Mouse (Mus musculus): ENCODE results near the gene Fancd2os. TPM values are rescaled to one million over a fixed set of nuclear protein-coding genes. Genes with fewer than 3 reads are reported as not detected.

Gene Fancd2os
- polyA plus RNA-seq, 1 experiment = 29.9 TPM

DNA sequence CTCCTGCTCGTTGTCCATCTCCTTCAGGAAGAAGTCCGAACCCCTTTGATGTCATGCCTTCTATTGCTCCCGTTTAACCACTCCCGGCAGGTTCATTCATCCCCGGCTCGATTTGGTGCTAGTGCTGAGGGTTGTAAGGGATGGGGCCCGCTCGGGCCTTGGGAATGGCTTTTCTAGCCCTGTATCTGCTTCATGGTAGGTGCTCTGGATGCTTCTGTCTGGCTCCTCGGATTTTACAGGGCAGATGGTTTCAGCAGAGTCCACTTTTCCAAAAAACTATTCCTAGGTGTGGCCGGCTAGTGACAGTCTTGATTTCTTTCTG is 4.7 kb upstream of the Fancd2os start:
- H3K27ac ChIP-seq (ENCODE audit: control insufficient read depth, insufficient read depth, low read depth, low read length) = peak overlapping the region; percentile 88

DNA sequence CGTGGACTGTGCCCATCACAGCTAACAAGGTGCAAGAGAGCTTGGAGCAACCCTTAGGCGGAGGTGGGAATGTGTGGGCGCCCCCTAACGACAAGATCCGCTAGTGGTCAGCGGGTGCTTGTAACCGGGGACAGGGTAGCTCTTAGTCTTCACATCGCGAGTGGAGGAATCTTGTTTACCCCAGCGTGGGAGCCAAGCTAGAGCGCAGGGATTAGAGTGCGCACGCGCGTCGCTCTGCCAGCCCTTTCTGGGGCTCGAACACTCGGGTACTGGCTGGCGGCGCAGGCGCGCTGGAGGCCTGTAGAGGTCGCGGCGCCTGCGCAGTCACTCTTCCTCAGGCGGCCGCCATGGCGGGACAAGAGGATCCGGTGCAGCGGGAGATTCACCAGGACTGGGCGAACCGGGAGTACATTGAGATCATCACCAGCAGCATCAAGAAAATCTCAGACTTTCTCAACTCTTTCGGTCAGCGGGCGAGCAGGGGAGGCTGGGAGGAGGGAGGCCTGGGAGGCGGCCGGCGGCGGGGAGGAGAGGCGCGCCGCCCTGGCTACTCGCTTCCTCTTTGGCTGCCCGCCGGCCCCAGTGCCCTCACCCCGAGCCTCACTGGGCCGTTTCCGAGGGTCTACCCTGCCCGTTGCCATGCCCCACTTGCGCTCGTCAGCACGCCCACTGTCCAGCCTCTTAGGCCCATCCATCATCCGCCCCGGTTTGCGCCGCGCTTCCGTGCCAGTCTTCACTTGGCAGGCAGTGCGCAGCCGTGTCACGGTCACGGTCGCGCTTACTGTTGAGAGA is 4.1 kb upstream of the Fancd2os start, which contains the start of gene Brk1:
Gene Brk1 (plus strand): TSS at position 341 of the 792 bp plus-strand sequence.
- Histone ChIP-seq H3K27me3 (ENCODE audit: control insufficient read depth, insufficient read depth, low read length) (no peaks in the 10 kb centered on the region), H3K27ac (ENCODE audit: control insufficient read depth, insufficient read depth, low read depth, low read length) (peak within 1 kb of the TSS; percentile 88), H3K4me1 (ENCODE audit: control insufficient read depth, insufficient read depth, low read length) (peaks cover 7% of the 10 kb centered on the region), H3K4me3 (ENCODE audit: control insufficient read depth, low read depth, low read length) (peak within 1 kb of the TSS; percentile 98), H3K36me3 (ENCODE audit: control insufficient read depth, insufficient read depth, low read length) (peaks cover 3% of the 10 kb centered on the region)
- TF ChIP-seq POLR2A (IDR thresholded peaks at IDR 0.05; ENCODE audit: control insufficient read depth, low read depth, low read length) (peak; percentile 71), CTCF (IDR thresholded peaks at IDR 0.05; ENCODE audit: control insufficient read depth, insufficient read depth, insufficient replicate concordance, low read depth, low read length) (peak; percentile 61)

More for the DNA sequence above, 4.7 kb upstream of the Fancd2os start:
- H3K4me1 ChIP-seq (ENCODE audit: control insufficient read depth, insufficient read depth, low read length) = peaks cover 5% of the 10 kb centered on the region
- TF ChIP-seq CTCF (IDR thresholded peaks at IDR 0.05; ENCODE audit: control insufficient read depth, insufficient read depth, insufficient replicate concordance, low read depth, low read length) (no peak), POLR2A (IDR thresholded peaks at IDR 0.05; ENCODE audit: control insufficient read depth, low read depth, low read length) (no peak)
- peaks cover 1% of the 10 kb centered on the region; the same call in 1 of the 2 replicates for H3K36me3 ChIP-seq (ENCODE audit: control insufficient read depth, insufficient read depth, low read length)
- no peaks in the 10 kb centered on the region for H3K27me3 ChIP-seq (ENCODE audit: control insufficient read depth, insufficient read depth, low read length)
- H3K4me3 ChIP-seq (ENCODE audit: control insufficient read depth, low read depth, low read length) = peak overlapping the region; percentile 98

DNA sequence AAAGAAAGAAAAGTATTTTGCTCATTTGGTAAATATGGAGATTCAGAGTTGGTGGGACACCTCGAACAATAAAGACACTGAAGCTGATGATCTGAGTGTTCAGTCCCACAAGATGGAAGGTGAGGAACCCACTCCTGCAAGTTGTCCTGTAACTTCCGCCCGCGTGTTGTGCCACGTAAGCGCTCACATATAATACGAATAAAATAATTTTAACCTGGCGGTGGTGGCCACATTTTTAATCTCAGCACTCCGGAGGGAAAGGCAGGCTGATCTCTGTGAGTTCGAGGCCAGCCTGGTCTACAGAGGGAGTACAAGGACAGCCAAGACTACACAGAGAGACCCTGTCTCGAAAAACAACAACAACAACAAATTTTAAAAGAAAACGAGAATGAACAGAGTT is 3.5 kb upstream of the Fancd2os start:
- peak overlapping the region; percentile 98 for H3K4me3 ChIP-seq (ENCODE audit: control insufficient read depth, low read depth, low read length)
- H3K27me3 ChIP-seq (ENCODE audit: control insufficient read depth, insufficient read depth, low read length) = no peaks in the 10 kb centered on the region
- TF ChIP-seq CTCF (IDR thresholded peaks at IDR 0.05; ENCODE audit: control insufficient read depth, insufficient read depth, insufficient replicate concordance, low read depth, low read length) (no peak), POLR2A (IDR thresholded peaks at IDR 0.05; ENCODE audit: control insufficient read depth, low read depth, low read length) (no peak)
- peak overlapping the region; percentile 54 for H3K27ac ChIP-seq (ENCODE audit: control insufficient read depth, insufficient read depth, low read depth, low read length)
- H3K36me3 ChIP-seq (ENCODE audit: control insufficient read depth, insufficient read depth, low read length) = peaks cover 4% of the 10 kb centered on the region
- H3K4me1 ChIP-seq (ENCODE audit: control insufficient read depth, insufficient read depth, low read length) = peaks cover 7% of the 10 kb centered on the region

DNA sequence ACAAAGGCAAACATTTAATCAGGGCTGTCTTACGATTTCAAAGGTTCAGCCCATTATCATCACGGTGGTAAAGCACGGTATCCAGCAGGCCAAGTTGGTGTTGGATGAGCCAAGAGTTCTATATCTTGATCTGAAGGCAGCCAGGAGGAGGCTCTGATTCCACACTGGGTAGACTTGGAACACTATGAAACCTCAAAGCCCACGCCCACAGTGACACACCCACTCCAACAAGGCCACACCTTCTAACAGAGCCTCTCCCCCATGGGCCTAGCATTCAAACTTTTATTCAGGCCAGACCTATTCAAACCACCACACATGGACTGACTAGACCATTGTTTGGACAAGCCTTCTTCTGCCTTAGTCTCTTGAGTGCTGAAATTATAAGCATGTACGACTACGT is 2.3 kb upstream of the Fancd2os start:
- TF ChIP-seq CTCF (IDR thresholded peaks at IDR 0.05; ENCODE audit: control insufficient read depth, insufficient read depth, insufficient replicate concordance, low read depth, low read length) = no peak
- no peak for TF ChIP-seq POLR2A (IDR thresholded peaks at IDR 0.05; ENCODE audit: control insufficient read depth, low read depth, low read length)
- Histone ChIP-seq H3K36me3 (ENCODE audit: control insufficient read depth, insufficient read depth, low read length) (peaks cover 7% of the 10 kb centered on the region), H3K4me1 (ENCODE audit: control insufficient read depth, insufficient read depth, low read length) (peaks cover 5% of the 10 kb centered on the region), H3K27me3 (ENCODE audit: control insufficient read depth, insufficient read depth, low read length) (no peaks in the 10 kb centered on the region), H3K27ac (ENCODE audit: control insufficient read depth, insufficient read depth, low read depth, low read length) (peak overlapping the region; percentile 42), H3K4me3 (ENCODE audit: control insufficient read depth, low read depth, low read length) (peak overlapping the region; percentile 83)

DNA sequence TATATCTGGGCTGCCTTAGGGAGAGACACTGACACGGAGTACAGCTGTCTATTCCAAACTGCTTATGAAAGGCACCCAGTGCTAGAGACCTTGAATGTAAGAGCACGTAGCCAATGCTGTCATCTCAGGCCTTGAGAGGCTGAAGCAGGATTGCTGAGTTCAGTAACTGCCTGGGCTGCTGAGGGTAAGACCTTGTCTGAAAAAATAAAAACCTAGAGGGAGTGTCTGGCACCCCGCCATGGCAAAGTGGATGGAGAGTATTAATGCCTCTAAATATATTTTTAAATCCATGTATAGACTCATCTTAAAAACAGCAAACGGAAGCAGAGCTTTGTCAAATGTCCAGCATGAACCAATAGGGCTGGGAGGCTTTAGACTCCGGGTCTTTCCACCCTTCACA is 682 bp downstream of the Fancd2os start:
- peak overlapping the region; percentile 84 for H3K4me3 ChIP-seq (ENCODE audit: control insufficient read depth, low read depth, low read length)
- no peak for TF ChIP-seq POLR2A (IDR thresholded peaks at IDR 0.05; ENCODE audit: control insufficient read depth, low read depth, low read length)
- TF ChIP-seq CTCF (IDR thresholded peaks at IDR 0.05; ENCODE audit: control insufficient read depth, insufficient read depth, insufficient replicate concordance, low read depth, low read length) = no peak
- H3K27ac ChIP-seq (ENCODE audit: control insufficient read depth, insufficient read depth, low read depth, low read length) = peak overlapping the region; percentile 83
- no peaks in the 10 kb centered on the region for H3K27me3 ChIP-seq (ENCODE audit: control insufficient read depth, insufficient read depth, low read length)
- H3K36me3 ChIP-seq (ENCODE audit: control insufficient read depth, insufficient read depth, low read length) = peaks cover 6% of the 10 kb centered on the region
- peaks cover 5% of the 10 kb centered on the region for H3K4me1 ChIP-seq (ENCODE audit: control insufficient read depth, insufficient read depth, low read length)

DNA sequence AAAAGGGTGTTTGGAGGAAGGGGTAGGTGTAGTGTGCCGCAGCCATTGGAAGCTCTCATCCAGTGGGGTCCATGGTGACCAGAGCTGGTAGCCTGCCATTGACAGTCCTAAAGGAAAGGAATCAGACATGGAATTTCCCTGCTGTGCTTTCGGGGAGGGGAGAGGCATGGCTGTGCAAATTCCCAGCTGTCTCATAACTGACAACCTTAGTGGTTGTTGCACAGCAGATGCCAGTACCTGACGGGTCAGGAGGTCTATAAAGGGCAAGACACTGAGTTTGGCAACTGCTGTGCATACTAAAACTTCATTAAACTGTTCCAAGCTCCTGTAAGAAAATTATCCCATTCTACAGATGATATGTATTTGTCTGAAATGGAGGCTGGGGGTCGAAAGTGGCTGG is 2.6 kb downstream of the Fancd2os start:
- TF ChIP-seq POLR2A (IDR thresholded peaks at IDR 0.05; ENCODE audit: control insufficient read depth, low read depth, low read length) (no peak), CTCF (IDR thresholded peaks at IDR 0.05; ENCODE audit: control insufficient read depth, insufficient read depth, insufficient replicate concordance, low read depth, low read length) (no peak)
- Histone ChIP-seq H3K27ac (ENCODE audit: control insufficient read depth, insufficient read depth, low read depth, low read length) (no peak overlapping the region), H3K36me3 (ENCODE audit: control insufficient read depth, insufficient read depth, low read length) (peaks cover 6% of the 10 kb centered on the region), H3K4me3 (ENCODE audit: control insufficient read depth, low read depth, low read length) (peak overlapping the region; percentile 25), H3K27me3 (ENCODE audit: control insufficient read depth, insufficient read depth, low read length) (no peaks in the 10 kb centered on the region), H3K4me1 (ENCODE audit: control insufficient read depth, insufficient read depth, low read length) (peaks cover 5% of the 10 kb centered on the region)

DNA sequence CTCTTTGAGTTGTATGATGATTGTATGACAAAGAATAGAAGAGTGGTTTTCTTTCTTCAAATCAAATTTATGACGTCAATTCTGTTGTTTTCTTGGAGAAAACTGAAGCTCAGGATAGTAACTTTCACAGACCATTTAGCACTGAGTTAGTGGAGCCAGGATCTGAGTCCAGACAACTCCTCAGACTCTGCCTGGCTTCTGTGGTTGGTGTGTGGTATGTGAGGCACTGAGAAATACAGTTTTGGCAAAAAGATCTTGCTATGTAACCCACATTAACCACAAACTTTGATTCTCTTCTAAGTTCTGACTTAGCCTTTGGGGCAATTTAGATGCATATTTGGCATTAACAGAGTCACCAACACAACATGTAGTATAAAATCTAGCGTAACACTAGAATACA is 7.9 kb downstream of the Fancd2os start:
- no peak overlapping the region for H3K4me3 ChIP-seq (ENCODE audit: control insufficient read depth, low read depth, low read length)
- H3K27me3 ChIP-seq (ENCODE audit: control insufficient read depth, insufficient read depth, low read length) = no peaks in the 10 kb centered on the region
- no peaks in the 10 kb centered on the region for H3K4me1 ChIP-seq (ENCODE audit: control insufficient read depth, insufficient read depth, low read length)
- H3K27ac ChIP-seq (ENCODE audit: control insufficient read depth, insufficient read depth, low read depth, low read length) = no peak overlapping the region
- TF ChIP-seq CTCF (IDR thresholded peaks at IDR 0.05; ENCODE audit: control insufficient read depth, insufficient read depth, insufficient replicate concordance, low read depth, low read length) (no peak), POLR2A (IDR thresholded peaks at IDR 0.05; ENCODE audit: control insufficient read depth, low read depth, low read length) (no peak)
- no peaks in the 10 kb centered on the region for H3K36me3 ChIP-seq (ENCODE audit: control insufficient read depth, insufficient read depth, low read length)
